Mouse (Mus musculus) retina, postnatal 1 day (tissue): ENCODE measurements around the gene Gm13275.
A peak's percentile ranks its signal among the peaks of the same experiment; 100 is the strongest.
"Not testable (repeated sequence)": the region's sequence is repeated elsewhere in the genome, so short reads cannot be mapped to it uniquely, and the experiment has no call there.

Experiments used
- DNase-seq: peaks from one replicate; pipeline ENCODE4 v3.0.0-alpha.2; 2012

Gene Gm13275

DNA sequence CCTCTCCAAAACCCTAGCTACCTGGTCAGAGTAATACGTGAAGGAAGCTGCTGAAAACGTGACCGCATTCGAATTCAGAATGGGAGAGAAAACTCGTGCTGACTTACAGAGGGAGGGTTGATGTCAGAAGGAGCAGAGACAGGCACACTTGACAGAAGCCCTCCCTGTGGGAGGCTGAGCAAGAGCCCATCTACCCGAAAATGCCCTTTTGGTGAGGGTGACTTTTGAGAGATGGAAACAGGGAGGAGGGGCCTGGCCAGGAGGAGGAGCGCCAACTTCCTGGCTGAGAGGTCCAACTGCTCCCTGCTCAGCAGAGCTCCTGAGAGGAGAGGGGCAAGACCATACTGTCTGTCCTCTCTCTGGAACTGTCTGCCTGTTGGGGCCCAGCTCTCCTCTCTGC, 5.1 kb downstream of the Gm13275 start, which contains the start of gene Gm13285:
Gene Gm13285, plus strand, starts transcription at position 301 of the 400 bp plus-strand sequence.
- DNase-seq = not testable (repeated sequence)

DNA sequence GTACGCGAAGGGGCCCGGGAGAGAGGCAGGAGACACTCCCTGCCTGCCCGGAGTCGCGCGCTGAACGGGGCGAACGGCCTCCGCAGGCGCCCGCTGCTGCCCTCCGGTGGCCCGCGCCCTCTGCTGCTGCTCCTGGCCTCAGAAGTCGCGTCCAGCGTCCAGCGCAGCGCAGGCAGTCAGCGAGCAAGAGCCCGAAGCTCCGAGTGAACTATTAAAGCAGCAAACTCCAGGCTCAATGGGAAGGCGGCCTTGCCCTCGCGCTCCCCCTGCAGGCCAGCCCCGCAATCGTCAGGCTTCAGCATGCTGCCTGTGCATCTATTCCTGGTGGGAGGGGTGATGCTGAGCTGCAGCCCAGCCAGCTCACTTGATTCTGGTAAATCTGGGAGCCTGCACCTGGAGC, 8.7 kb downstream of the Gm13275 start, which contains the start of gene Gm13287:
Gene Gm13287, plus strand, starts transcription at position 301 of the 400 bp plus-strand sequence.
- DNase-seq = not testable (repeated sequence)

DNA sequence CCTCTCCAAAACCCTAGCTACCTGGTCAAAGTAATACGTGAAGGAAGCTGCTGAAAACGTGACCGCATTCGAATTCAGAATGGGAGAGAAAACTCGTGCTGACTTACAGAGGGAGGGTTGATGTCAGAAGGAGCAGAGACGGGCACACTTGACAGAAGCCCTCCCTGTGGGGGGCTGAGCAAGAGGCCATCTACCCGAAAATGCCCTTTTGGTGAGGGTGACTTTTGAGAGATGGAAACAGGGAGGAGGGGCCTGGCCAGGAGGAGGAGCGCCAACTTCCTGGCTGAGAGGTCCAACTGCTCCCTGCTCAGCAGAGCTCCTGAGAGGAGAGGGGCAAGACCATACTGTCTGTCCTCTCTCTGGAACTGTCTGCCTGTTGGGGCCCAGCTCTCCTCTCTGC, 10.9 kb downstream of the Gm13275 start, which contains the start of gene Gm13288:
Gene Gm13288, plus strand, starts transcription at position 301 of the 400 bp plus-strand sequence.
- DNase-seq = not testable (repeated sequence)

DNA sequence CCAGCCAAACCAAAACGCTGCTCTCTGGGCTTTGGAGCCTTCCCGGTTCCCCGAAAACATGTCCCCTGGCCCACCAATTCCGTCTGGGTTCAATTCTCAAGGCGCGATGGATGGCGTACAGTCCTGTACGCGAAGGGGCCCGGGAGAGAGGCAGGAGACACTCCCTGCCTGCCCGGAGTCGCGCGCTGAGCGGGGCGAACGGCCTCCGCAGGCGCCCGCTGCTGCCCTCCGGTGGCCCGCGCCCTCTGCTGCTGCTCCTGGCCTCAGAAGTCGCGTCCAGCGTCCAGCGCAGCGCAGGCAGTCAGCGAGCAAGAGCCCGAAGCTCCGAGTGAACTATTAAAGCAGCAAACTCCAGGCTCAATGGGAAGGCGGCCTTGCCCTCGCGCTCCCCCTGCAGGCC, 11.5 kb downstream of the Gm13275 start:
- DNase-seq = not testable (repeated sequence)

DNA sequence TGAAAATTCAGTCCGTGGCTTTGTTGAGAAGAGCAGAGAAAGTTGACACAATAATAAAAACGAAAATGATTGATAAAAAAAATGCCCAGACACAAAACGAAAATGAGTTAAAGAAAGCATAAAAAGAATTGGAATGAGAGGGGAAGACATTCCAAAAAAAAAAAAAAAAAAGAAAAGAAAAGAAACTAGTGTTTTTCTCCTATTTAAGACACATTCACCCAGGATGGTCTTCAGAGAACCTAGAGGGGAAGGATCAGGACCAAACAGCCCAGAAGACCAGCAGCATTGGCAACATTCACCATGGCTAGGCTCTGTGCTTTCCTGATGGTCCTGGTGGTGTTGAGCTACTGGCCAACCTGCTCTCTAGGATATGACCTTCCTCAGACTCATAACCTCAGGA, 21.6 kb downstream of the Gm13275 start, which contains the start of gene Ifna7:
Gene Ifna7, plus strand, starts transcription at position 301 of the 400 bp plus-strand sequence.
- DNase-seq = no peak

DNA sequence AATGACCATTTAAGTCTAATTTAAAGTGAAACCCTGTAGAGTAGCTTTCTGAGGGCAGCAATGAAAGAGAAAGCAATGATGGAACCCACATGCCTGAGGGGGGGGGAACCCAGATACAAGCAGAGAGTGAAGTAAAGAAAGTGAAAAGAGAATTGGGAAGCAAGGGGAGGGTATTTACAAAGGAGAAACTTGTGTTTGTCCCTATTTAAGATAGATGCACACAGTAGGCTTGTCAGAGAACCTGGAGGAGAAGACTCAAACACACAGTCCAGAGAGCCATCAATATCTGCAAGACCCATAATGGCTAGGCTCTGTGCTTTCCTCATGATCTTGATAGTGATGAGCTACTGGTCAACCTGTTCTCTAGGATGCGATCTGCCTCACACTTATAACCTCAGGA, 25.4 kb downstream of the Gm13275 start, which contains the start of gene Ifna11:
Gene Ifna11, plus strand, starts transcription at position 301 of the 400 bp plus-strand sequence.
- DNase-seq = no peak

DNA sequence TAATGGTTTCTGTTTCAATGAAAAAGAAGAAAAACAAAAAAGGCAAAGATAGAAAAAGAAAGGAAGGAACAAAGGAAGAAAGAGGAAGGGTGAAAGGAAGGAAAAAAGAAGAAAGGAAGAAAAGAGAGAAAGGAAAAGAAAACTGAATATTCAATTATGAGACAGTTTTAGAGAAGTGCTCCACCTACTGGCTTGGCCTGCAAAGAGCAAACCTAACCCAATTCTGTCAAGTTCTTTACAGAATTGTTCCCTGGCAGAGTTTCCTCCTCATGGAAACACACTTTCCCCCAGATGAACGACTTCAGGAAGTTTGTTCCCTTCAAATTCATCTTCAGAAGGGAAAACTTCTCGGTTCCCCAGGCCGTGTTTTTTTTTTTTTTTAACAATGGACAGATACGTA, 28.7 kb downstream of the Gm13275 start:
- DNase-seq = peak; percentile 48

DNA sequence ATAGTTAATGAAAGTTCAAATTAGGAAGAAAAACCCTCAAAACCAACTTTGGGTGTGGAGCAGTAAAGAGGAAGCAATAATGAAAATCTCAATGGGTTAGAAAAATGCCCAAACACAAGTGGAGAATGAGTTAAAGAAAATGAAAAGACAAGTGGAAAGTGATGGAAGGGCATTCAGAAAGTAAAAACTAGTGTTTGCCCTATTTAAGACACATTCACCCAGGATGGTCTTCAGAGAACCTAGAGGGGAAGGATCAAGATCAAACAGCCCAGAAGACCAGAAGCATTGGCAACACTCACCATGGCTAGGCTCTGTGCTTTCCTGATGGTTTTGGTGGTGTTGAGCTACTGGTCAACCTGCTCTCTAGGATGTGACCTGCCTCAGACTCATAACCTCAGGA, 32.8 kb downstream of the Gm13275 start, which contains the start of gene Ifna6:
Gene Ifna6, plus strand, starts transcription at position 301 of the 400 bp plus-strand sequence.
- DNase-seq = not testable (repeated sequence)

DNA sequence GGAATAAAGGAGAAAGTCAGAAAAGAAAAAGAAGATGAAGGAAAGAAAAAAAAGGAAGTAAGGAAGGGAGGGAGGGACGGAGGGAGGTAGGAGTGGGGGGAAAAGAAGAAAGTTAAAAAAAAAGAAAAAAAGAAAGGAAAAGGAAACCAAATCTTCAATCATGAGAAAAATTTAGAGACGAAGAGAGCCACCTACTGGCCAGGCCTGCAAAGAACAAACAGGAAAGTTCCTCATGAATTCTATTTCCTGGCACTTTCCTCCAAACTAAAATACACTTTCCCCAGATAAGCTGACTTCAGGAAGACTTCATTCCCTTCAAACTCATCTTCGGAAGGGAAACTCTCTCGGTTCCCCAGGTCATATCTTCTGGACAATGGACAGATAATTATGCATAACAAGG, 36.2 kb downstream of the Gm13275 start:
- DNase-seq = peak; percentile 26

DNA sequence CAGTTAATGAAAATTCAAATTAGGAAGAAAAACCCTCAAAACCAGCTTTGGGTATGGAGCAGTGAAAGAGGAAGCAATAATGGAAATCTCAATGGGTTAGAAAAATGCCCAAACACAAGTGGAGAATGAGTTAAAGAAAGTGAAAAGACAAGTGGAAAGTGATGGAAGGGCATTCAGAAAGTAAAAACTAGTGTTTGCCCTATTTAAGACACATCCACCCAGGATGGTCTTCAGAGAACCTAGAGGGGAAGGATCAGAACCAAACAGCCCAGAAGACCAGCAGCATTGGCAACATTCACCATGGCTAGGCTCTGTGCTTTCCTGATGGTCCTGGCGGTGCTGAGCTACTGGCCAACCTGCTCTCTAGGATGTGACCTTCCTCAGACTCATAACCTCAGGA, 40.9 kb downstream of the Gm13275 start, which contains the start of gene Ifna5:
Gene Ifna5, plus strand, starts transcription at position 301 of the 400 bp plus-strand sequence.
- not testable (repeated sequence) for DNase-seq

DNA sequence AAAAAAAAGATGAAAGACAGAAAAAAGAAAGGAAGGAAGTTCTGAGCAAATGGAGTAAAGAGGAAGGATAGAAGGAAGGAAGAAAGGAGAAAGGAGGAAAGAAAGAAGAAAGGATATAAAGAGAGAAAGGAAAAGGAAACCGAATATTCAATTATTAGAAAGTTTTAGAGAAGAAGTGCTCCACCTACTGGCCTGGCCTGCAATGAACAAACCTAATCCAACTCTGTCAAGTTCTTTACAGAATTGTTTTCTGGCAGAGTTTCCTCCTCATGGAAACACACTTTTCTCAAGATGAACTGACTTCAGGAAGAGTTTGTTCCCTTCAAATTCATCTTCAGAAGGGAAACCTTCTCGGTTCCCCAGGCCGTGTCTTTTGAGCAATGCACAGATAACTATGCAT, 44.5 kb downstream of the Gm13275 start:
- peak; percentile 14 for DNase-seq

DNA sequence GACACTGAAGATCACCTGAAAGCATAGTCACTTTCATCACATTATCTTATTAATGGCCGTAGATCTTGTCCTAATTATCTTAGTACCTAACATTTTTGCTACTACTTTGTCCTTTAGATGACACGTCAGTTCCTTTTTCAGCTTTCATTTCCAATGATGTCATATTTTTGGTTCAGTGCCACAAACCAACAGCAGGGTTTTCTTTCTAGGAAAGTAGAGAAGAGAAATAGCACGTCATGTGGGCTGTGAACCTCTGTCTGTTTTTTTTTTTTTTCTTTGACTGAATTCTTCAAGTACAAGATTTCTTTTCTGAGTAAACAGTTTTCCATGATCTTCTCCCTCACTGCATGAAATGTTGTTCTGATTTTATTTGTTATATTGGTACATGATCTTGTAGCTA, 45.8 kb downstream of the Gm13275 start:
- DNase-seq = no peak

DNA sequence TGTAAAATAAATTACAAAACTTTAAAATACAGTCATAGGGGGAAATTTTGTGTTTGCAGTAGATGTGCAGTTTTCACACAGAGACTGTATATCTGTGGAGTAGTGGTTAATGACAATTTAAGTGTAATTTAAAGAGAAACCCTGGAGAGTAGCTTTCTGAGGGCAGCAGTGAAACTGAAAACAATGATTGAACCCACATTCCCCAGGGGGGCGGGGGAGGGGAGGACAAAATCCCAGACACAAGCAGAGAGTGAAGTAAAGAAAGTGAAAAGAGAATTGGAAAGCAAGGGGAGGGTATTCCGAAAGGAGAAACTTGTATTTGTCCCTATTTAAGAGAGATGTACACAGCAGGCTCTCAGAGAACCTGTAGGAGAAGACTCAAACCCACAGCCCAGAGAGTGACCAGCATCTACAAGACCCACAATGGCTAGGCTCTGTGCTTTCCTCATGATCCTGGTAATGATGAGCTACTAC, 47.2 kb downstream of the Gm13275 start, which contains the start of gene Ifna4:
Gene Ifna4, plus strand, starts transcription at position 424 of the 474 bp plus-strand sequence.
- no peak for DNase-seq
